Mouse (Mus musculus): ENCODE measurements around the gene Lpar3.

The Lpar3 gene

GRCm38 (mm10) chr3:146315414-146315813, 94.7 kb downstream of the Lpar3 start:
- DNase-seq, result no peak

GRCm38 (mm10) chr3:146316293-146316692, 95.5 kb downstream of the Lpar3 start:
- no peak for DNase-seq

GRCm38 (mm10) chr3:146317366-146317765, 96.6 kb downstream of the Lpar3 start:
- no peak for DNase-seq

GRCm38 (mm10) chr3:146317911-146318310, 97.1 kb downstream of the Lpar3 start:
- DNase-seq, result no peak

GRCm38 (mm10) chr3:146318520-146318938, 97.8 kb downstream of the Lpar3 start:
- DNase-seq, result no peak

- DNase-seq, result no peak
These were observed 98.2 kb downstream of the Lpar3 start for GRCm38 (mm10) chr3:146318987-146319386.

GRCm38 (mm10) chr3:146319503-146319902, 98.7 kb downstream of the Lpar3 start:
- no peak for DNase-seq

- DNase-seq, result no peak
These were observed 104.2 kb downstream of the Lpar3 start for GRCm38 (mm10) chr3:146324949-146325348.

GRCm38 (mm10) chr3:146326743-146327536, 106.2 kb downstream of the Lpar3 start:
- no peak for DNase-seq

GRCm38 (mm10) chr3:146327537-146328255, 106.9 kb downstream of the Lpar3 start:
- DNase-seq, result peak; percentile 62 to 65

GRCm38 (mm10) chr3:146328749-146329148, 108.0 kb downstream of the Lpar3 start:
- DNase-seq, result no peak

GRCm38 (mm10) chr3:146331819-146332218, 111.1 kb downstream of the Lpar3 start:
- DNase-seq, result no peak

- no peak for DNase-seq
These were observed 112.5 kb downstream of the Lpar3 start for GRCm38 (mm10) chr3:146333270-146333669.

- DNase-seq, result no peak
These were observed 113.3 kb downstream of the Lpar3 start for GRCm38 (mm10) chr3:146334070-146334469.

Measured in cerebellum, postnatal 25 days (tissue).